Mouse (Mus musculus): ENCODE measurements around the gene Tmem182.

Gene Tmem182

GRCm38 (mm10) chr1:40805351-40805750, at the start of gene Tmem182:
Gene Tmem182, plus strand, starts transcription at chr1:40805601.
- DNase-seq (ENCODE audit: low read depth, low spot score), result no peak

DNA sequence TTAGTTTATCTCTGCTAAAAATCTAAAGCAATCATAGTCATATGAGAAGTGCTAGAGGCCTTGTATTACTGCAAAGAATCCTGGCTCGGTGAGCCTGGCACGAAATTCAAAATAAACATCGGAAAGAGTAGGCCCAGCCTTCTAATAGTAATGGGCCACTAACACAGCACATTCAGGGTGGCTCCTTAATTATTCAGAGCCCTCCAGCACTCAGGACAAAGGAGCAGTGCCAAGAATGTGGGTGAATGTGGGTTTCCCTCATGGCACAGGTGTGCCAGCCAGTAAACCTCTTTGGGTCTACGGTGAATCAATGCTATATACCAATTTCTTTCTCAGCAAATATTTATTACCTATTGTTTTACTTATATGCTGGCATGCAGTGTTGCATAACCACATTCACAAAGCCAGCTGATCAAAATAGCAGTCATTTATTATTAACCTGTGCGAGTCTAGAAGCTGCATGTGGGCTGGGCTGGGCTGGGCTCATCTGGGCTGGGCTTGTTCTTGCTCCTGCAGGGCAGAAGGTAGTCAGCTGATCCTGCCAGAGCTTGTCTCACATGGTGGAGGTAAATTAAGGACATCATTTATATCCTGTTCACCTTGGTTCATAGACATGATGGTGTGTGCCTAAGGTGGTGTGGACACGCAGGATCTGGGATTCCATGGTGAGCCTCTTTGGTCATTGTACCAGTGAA, 45.5 kb upstream of the Tmem182 start:
- DNase-seq (ENCODE audit: low read depth, low spot score), result no peak

GRCm38 (mm10) chr1:40764042-40764441, 41.4 kb upstream of the Tmem182 start:
- no peak for DNase-seq (ENCODE audit: low read depth, low spot score)

DNA sequence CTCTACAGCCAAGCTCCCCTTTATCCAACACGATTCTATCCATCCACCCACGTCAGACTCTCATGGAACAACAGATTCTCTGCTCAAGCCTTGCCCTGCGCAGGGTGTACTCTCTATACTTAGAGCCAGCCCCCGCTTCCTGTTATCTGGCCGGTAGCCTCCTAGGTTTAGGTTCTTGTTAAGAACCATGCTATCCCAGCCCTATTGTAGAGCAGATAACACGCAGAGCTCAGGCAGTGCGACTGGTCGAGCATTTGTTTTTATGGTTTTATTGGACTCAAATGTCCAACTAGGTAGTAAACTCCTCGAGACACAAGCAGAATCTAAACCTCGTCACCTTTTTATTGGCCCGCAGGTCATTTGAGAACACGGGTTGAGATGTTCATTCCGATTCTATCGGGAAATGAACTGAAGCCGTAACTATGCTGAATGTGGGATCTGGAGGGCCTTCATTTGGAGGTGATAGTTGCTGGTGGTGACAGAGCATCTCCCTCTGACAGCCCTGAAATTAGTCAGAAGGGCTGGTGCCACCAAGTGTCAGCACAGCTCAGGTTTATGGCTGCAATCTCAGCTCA, 40.6 kb upstream of the Tmem182 start:
- no peak for DNase-seq (ENCODE audit: low read depth, low spot score)

GRCm38 (mm10) chr1:40765521-40765920, 39.9 kb upstream of the Tmem182 start:
- DNase-seq (ENCODE audit: low read depth, low spot score), result peak; percentile 4

- no peak for DNase-seq (ENCODE audit: low read depth, low spot score)
Measured at GRCm38 (mm10) chr1:40767588-40767987, 37.8 kb upstream of the Tmem182 start.

GRCm38 (mm10) chr1:40768606-40769005, 36.8 kb upstream of the Tmem182 start:
- peak; percentile 83 for DNase-seq (ENCODE audit: low read depth, low spot score)

DNA sequence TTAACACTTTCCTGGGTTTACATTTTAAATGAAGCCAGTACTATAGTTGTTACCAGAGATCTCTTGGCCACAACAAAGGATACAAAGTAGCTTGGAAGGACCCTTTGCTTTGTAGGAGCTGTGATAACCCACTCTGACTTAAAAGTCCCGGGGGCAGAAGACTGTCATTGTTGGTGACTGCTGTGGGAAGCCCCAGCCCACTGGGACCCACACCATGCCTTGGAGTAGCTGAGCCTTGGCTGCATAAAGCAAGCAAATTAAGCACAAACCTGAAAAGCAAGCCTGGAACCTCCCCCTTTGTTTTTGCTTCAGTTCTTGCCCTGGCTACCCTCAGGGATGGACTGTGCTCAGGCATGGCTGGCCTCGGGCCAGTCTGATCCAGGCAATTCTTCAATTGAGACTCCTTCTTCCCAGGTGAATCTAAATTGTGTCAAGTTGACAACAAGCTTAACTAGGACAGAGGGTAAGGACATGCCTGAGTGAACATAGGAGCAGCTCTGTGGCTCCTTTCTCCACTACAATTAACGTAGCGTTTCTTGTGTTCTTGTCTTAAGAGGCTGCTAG, 36.0 kb upstream of the Tmem182 start:
- no peak for DNase-seq (ENCODE audit: low read depth, low spot score)

GRCm38 (mm10) chr1:40771196-40771970, 34.0 kb upstream of the Tmem182 start:
- no peak for DNase-seq (ENCODE audit: low read depth, low spot score)

DNA sequence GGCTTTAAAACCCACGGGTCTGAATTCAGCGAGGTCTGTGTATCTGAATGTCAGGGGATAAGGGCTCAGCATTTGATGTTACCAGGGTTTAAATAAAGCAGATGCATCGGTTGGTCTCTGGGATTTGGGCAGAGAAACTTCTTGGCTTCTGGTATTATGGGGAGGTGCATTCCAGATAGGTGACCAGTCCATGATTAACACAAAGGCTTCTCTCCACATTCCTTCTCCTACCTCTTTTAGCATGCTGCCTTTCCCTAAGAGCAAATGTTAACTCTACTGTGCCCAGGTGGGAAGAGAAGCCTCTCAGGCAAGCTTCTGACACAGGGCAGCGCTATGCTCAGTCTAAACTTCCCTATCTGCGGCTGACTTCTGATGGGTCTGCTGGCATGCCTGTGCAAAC, 32.2 kb upstream of the Tmem182 start:
- DNase-seq (ENCODE audit: low read depth, low spot score), result no peak

GRCm38 (mm10) chr1:40774040-40774439, 31.4 kb upstream of the Tmem182 start:
- no peak for DNase-seq (ENCODE audit: low read depth, low spot score)

DNA sequence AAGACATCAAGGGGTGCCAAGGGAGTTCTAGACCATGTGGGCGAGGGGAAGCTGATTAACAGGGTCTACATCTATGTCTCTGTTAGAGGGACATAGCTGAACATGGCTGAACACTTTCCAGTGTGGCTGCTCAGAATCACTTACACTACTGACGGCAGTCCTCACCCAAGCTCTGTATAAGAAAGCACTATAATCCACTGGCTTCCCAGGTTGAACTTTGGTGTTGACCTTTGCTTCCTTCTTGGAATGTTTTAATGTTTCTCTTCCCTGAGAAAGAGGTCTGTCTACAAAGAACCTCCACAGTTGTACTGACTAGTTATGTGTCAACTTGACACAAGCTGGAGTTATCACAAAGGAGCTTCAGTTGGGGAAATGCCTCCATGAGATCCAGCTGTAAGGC, 29.3 kb upstream of the Tmem182 start:
- DNase-seq (ENCODE audit: low read depth, low spot score), result no peak

GRCm38 (mm10) chr1:40776763-40777162, 28.6 kb upstream of the Tmem182 start:
- no peak for DNase-seq (ENCODE audit: low read depth, low spot score)

- DNase-seq (ENCODE audit: low read depth, low spot score), result no peak
Measured at GRCm38 (mm10) chr1:40783450-40783849, 22.0 kb upstream of the Tmem182 start.

DNA sequence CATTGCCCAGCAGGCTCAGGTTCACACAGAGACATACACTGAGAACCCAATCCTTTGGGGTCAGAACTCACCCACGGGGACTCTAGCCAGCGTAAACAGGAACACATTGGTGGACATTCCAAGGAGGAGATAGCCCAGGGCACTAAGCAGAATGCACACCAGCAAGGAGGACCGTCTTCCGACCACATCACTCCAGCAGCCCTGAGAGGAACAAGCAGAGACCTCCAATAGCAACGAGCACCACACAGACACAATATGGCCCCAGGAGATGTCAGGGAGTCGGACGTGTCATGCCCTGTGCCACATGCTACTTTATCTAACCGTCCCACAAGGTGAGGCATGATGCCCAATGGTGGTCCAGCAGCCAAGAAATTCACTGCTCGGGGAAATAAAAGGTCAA, 21.1 kb upstream of the Tmem182 start:
- no peak for DNase-seq (ENCODE audit: low read depth, low spot score)

DNA sequence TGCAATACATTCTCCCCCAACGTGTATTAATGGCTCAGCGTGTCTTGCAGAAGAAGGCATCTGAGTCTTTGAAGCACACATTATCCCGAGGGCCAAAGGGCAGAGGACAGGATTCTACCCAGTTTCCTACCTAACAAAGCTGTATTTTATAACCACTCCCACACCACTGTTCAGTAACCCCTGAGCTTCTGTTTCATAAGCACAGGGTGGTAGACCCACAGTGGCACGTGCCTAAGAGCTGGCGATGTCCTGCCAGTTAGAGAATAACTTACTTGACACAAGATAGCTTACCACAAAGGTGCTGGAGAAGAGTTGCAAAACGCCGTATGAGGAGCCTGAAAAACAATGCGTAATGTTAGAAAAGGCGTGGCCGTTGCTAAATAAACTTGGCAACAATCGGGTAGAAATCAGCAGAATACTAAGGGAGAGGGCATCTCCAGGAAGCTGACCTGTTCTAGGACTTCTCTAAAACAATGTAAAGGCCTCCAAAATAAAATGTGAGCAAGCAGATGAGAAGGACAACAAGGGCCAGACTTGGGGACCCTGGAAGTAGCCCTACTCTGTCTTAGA, 19.4 kb upstream of the Tmem182 start:
- DNase-seq (ENCODE audit: low read depth, low spot score), result no peak

DNA sequence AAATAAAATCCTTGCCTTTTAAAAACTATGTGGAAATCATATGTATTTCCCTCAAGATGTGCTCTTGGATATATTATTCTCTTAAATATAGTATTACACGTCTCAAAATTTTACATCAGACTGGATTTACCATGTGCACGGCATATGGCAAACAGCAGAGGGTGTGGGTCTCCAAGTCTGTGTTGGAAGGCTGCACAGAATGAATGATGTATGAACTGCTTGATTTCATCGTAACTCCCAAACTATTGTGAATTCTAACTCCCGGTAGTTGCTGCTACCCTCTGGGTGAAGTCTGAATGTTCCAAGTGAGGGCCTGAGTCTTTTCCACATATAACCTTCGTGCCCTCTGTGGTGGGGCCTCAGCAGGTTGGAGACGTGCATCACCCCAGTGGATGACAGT, 16.4 kb upstream of the Tmem182 start:
- no peak for DNase-seq (ENCODE audit: low read depth, low spot score)

DNA sequence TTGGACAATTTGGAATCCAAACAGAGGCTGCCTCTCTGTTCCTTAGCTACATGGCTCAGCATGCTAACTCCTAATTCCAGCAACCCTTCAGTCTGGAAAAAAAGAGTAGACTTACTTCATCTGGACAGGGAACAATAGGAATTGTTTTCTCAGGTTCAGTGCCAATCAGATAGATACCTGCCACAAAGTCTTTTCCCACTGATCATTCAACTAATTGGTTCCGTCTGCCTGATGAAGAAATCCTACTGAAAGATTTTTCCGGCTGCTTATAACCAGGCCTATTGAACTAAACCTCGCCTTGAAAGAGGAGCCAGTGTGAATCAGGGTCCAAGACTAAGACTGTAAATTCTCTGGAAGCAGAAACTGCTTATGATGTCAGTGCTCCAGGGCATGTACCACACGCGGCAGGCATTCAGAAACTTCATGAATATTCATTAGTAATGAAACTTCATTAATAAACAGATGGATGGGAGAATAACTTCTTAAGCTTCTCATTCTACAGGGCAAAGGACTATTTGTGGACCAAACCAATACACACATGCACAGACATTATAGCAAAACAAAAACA, 15.7 kb upstream of the Tmem182 start:
- peak; percentile 4 for DNase-seq (ENCODE audit: low read depth, low spot score)

GRCm38 (mm10) chr1:40790324-40791141, 14.9 kb upstream of the Tmem182 start, which contains the start of gene Mfsd9:
Gene Mfsd9, minus strand, starts transcription at chr1:40790687.
- DNase-seq (ENCODE audit: low read depth, low spot score), result peak; percentile 92

DNA sequence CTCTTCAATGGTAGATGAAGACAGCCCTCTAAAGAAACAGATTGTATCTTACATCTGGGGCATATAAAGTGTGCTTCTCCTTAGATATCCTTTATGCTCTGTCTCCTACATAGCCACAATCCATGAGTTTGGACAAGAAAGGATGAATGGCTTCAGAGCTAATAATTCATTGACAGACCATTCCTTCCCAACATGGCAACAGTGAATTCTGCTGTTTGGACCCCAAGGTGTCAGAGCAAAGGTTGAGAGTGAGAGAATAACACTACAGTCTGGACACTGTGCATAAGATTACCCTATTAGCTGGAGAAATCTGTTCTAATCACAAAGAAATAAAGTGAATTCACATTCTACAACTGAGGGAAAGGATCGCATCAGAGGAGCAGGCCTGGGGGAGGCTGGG, 9.9 kb upstream of the Tmem182 start:
- DNase-seq (ENCODE audit: low read depth, low spot score), result no peak

DNA sequence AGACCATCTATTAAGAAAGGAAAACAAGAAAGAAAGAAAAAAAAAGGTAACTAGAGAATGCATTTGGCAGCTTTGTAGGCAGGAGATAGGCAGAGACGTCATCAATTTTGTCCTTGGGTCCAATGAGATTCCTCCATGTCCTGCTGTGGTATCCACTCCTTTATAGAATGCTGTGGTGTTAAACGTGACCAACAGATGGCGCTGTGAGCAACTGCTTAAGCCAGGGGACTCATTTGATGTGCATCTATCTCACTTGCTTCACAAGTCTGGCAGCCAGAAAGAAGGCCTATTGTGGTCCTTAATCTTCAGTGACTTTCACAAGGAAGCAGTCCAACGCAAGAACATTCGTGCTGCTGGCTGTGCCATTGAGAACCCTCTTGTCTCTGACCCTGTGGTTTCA, 8.1 kb upstream of the Tmem182 start:
- peak; percentile 89 for DNase-seq (ENCODE audit: low read depth, low spot score)
